Mouse (Mus musculus) bone marrow, adult 2 months (tissue): ENCODE data around the gene Chd4. TPM values are rescaled to one million over a fixed set of nuclear protein-coding genes. Genes with fewer than 3 reads are reported as not detected.
A peak's percentile ranks its signal among the peaks of the same experiment; 100 is the strongest.

ENCODE experiments used
- H3K27ac ChIP-seq: fragments of 200-500 bp; 2 replicates; pipeline ENCODE4 v1.5.1; 2012; ENCODE audit warnings: low read depth, mild to moderate bottlenecking, control low read depth, inconsistent platforms, low read length; ENCODE audit not compliant: control insufficient read depth, poor library complexity, insufficient read depth
- H3K4me1 ChIP-seq: fragments of 200-500 bp; 2 replicates; pipeline ENCODE4 v1.6.1; 2011; ENCODE audit warnings: low read length; ENCODE audit not compliant: control insufficient read depth, insufficient read depth
- H3K4me3 ChIP-seq: fragments of 200-500 bp; replicated peaks from 2 replicates; pipeline ENCODE3; 2011; ENCODE audit warnings: mild to moderate bottlenecking, low read depth, low read length, control low read depth; ENCODE audit not compliant: control insufficient read depth
- CTCF ChIP-seq: fragments of 200-500 bp; IDR thresholded peaks from 2 replicates; pipeline ENCODE4 v1.5.1; 2011; ENCODE audit warnings: low read length, control low read depth; ENCODE audit not compliant: control insufficient read depth, insufficient read depth
- POLR2A ChIP-seq: fragments of 200-500 bp; IDR thresholded peaks from 2 replicates; pipeline ENCODE4 v1.6.1; 2011; ENCODE audit warnings: low read depth, mild to moderate bottlenecking, control low read depth, low read length, borderline replicate concordance; ENCODE audit not compliant: control insufficient read depth
- WGBS: fragments of 180-500 bp; shearing (Covaris S2); methylation state at CpG from one replicate; pipeline ENCODE4 v1.1.7; 2018; 5-methylcytosine and 5-hydroxymethylcytosine counted together
- polyA plus RNA-seq: library from polyadenylated mRNA; stranded (reverse); fragments of >200 nt; gene quantifications from 2 replicates; pipeline ENCODE4 v1.2.4, GENCODE M21; 2011; ENCODE audit warnings: low replicate concordance; ENCODE audit not compliant: missing spikeins, insufficient read depth, insufficient read length

The Chd4 gene
- polyA plus RNA-seq, 1 experiment = 106 TPM

GRCm38 (mm10) chr6:125096597-125097345 is 990 bp downstream of the Chd4 start:
- WGBS = 1% methylated on average over 44 of the region's 44 CpGs
- TF ChIP-seq POLR2A = no peak
- no peak for TF ChIP-seq CTCF
- H3K4me3 ChIP-seq = peak overlapping the region; percentile 96
- peaks cover 2% of the 10 kb centered on the region; the same call in 1 of the 2 replicates for H3K4me1 ChIP-seq
- peak overlapping the region; percentile 96 for H3K27ac ChIP-seq

DNA sequence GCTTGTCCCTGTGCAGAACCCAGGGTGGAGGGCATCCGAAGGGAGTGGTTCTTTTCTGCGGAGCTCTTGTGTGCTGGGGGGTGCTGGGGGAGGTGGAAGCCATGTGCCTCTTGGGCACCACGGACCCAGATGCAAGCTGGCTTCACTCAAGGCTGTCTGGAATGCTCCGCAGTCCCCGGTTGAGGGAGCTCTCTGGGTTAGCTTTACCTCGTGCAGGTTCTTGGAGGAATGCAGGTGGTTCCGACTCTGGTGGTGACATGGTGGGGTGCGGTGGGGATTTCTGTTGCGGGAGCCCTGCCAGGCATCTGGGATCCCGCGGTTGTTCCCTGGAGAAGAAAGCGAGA is 1.5 kb downstream of the Chd4 start:
- no peak for TF ChIP-seq CTCF
- TF ChIP-seq POLR2A = no peak
- peaks cover 2% of the 10 kb centered on the region; the same call in 1 of the 2 replicates for H3K4me1 ChIP-seq
- WGBS = under 1% methylated on average over 12 of the region's 12 CpGs
- peak overlapping the region; percentile 96 for H3K27ac ChIP-seq
- peak overlapping the region; percentile 96 for H3K4me3 ChIP-seq

GRCm38 (mm10) chr6:125097951-125098350 is 2.2 kb downstream of the Chd4 start:
- H3K27ac ChIP-seq = no peak overlapping the region
- peaks cover 2% of the 10 kb centered on the region; the same call in 1 of the 2 replicates for H3K4me1 ChIP-seq
- H3K4me3 ChIP-seq = peak overlapping the region; percentile 52
- 29% methylated on average over 8 of the region's 8 CpGs for WGBS
- no peak for TF ChIP-seq POLR2A
- TF ChIP-seq CTCF = no peak

DNA sequence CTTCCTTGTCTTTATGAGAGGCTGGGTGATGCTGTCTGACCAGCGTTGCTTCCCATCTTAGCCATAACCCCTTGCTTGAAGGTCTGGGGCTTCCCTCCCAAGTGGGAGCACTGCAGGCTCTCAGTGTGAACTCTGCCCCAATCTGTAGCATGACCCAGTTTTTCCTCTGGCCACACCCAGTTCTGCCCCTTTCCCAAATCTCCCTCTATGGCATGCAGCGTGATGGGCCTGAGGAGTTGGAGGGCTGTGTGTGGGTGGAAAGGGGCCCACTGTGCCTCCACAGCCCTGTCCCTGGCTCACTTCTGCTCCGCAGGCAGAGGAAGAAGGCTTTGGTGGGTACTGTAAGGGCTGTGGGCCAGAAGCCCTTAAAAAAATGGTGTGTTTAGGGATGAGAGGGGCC is 2.7 kb downstream of the Chd4 start:
- Histone ChIP-seq H3K27ac (peak overlapping the region; percentile 42), H3K4me3 (no peak overlapping the region), H3K4me1 (peaks cover 2% of the 10 kb centered on the region; the same call in 1 of the 2 replicates)
- TF ChIP-seq CTCF = no peak
- no peak for TF ChIP-seq POLR2A
- 39% methylated on average over 3 of the region's 3 CpGs for WGBS

DNA sequence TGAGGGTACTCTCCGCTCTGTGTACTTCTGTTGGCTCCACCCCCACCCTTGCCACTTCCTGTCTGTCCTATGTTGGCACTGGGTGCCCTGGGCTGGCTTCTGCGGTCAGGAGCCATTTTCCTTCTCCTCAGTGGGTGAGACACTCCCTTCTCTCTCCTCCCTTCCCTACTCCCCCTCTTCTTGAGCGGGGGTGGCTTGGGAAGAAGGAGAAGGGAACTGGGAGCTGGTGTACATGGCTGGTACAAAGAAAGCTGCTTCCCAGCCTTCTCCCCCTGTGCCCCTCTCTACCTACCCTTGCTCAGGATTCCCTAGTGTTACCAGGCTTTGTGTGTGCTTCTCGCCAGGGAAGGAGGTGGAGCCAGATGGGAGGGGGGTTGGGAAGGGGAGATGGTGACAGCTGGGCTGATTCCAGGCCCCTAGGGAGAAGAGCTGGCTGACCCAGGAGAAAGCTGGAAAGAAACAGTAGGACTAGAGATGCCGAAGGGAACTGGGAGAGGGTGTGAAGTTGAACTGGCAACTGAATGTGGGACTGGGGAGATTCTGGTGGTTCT is 3.7 kb downstream of the Chd4 start:
- TF ChIP-seq POLR2A (no peak), CTCF (peak; percentile 19; the same call in 1 of the 2 replicates)
- 17% methylated on average over 5 of the region's 5 CpGs for WGBS
- Histone ChIP-seq H3K27ac (peak overlapping the region; percentile 31), H3K4me1 (peaks cover 2% of the 10 kb centered on the region; the same call in 1 of the 2 replicates), H3K4me3 (peak overlapping the region; percentile 4)

- 93% methylated on average over 9 of the region's 9 CpGs for WGBS
- Histone ChIP-seq H3K27ac (no peak overlapping the region), H3K4me3 (no peak overlapping the region), H3K4me1 (peaks cover 2% of the 10 kb centered on the region; the same call in 1 of the 2 replicates)
- TF ChIP-seq CTCF (no peak), POLR2A (no peak)
Observed at GRCm38 (mm10) chr6:125101444-125101843, 5.7 kb downstream of the Chd4 start.

- no peak overlapping the region for H3K4me3 ChIP-seq
- H3K27ac ChIP-seq = peak overlapping the region; percentile 17; the same call in 1 of the 2 replicates
- TF ChIP-seq POLR2A (no peak), CTCF (no peak)
- WGBS = 72% methylated on average over 4 of the region's 4 CpGs
- H3K4me1 ChIP-seq = no peaks in the 10 kb centered on the region; the same call in 1 of the 2 replicates
Observed at GRCm38 (mm10) chr6:125104223-125104622, 8.4 kb downstream of the Chd4 start.

- TF ChIP-seq CTCF = no peak
- TF ChIP-seq POLR2A = no peak
- WGBS = 93% methylated on average over 2 of the region's 2 CpGs
- Histone ChIP-seq H3K27ac (no peak overlapping the region), H3K4me3 (no peak overlapping the region), H3K4me1 (peaks cover 2% of the 10 kb centered on the region; the same call in 1 of the 2 replicates)
Observed at GRCm38 (mm10) chr6:125107705-125108104, 11.9 kb downstream of the Chd4 start.

GRCm38 (mm10) chr6:125109371-125109770 is 13.6 kb downstream of the Chd4 start:
- no peak overlapping the region for H3K4me3 ChIP-seq
- no peak overlapping the region for H3K27ac ChIP-seq
- TF ChIP-seq POLR2A (no peak), CTCF (no peak)
- WGBS = 94% methylated on average over 14 of the region's 14 CpGs
- peaks cover 2% of the 10 kb centered on the region; the same call in 1 of the 2 replicates for H3K4me1 ChIP-seq
